Mouse (Mus musculus): ENCODE data around the gene Rnf224.
"Not testable (repeated sequence)": the region's sequence is repeated elsewhere in the genome, so short reads cannot be mapped to it uniquely, and the experiment has no call there.

Rnf224 gene

DNA sequence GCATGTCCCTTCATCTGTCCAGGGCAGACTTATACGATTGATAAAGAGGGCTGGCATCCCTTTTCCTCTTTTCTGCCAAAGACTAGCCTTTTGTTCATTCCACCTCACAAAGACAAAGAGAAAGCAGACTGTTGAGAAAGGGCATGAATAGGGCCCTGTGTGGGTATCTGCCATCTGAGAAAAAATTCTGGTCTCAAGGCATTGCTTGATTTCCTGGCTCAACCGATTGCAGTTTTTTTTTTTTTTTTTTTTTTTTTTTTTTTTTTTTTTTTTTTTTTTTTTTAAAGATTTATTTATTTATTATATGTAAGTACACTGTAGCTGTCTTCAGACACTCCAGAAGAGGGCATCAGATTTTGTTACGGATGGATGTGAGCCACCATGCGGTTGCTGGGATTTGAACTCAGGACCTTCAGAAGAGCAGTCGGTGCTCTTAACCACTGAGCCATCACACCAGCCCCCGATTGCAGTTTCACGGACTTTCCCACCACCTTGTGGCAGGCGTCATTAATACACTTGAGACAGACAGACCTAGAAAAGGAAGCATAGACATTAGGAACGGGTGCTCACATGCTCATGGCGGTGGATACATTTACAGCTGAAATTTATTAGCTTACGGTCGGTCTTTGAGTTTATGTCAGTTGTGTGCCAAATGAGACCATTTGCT lies 20.0 kb upstream of the Rnf224 start:
- not testable (repeated sequence) for DNase-seq (ENCODE audit: extremely low spot score, low spot score)

DNA sequence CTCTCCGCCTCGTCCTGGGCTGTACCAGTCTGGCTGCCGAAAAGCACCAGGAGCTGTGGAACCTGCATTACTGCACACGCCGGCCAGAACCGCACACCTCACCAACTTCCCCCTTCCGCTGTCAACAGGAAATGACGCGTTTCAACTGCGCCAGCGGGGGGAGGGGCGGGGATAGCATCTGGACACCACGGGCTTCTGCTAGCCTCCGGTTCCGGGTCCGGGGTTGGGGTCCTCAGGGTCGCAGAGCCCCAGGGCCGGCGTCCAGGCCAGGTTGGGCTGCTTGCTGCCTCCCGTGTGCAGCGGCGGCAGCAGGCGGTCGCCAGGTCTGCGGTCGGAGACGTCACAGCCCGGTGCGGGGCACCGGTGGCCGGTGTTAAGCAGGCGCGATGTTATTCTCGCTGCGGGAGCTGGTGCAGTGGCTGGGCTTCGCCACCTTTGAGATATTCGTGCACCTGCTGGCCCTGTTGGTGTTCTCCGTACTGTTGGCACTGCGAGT lies 18.7 kb upstream of the Rnf224 start, which contains the start of gene Tmem203:
TSS of gene Tmem203 (plus strand) at position 156 of the 496 bp plus-strand sequence.
- peak; percentile 98 for DNase-seq (ENCODE audit: extremely low spot score, low spot score)

DNA sequence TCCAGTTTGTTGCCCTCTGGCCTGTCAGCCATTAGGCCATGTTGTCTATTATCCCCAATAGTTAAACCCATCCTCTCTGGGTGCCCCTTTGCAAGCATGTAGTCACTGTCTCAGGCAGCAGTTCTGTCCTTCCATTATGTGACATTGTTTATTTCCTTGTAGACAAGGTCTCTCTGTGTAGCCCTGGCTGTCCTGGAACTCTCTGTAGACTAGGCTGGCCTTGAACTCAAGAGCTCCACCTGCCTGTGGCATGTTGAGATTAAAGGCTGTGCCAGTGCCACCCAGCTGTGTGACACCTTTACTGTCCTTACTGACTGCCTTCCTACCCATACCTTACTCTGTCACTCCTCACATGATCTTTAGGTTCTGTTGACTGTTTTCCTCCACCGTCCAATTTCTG lies 15.7 kb upstream of the Rnf224 start:
- DNase-seq (ENCODE audit: extremely low spot score, low spot score): no peak

DNA sequence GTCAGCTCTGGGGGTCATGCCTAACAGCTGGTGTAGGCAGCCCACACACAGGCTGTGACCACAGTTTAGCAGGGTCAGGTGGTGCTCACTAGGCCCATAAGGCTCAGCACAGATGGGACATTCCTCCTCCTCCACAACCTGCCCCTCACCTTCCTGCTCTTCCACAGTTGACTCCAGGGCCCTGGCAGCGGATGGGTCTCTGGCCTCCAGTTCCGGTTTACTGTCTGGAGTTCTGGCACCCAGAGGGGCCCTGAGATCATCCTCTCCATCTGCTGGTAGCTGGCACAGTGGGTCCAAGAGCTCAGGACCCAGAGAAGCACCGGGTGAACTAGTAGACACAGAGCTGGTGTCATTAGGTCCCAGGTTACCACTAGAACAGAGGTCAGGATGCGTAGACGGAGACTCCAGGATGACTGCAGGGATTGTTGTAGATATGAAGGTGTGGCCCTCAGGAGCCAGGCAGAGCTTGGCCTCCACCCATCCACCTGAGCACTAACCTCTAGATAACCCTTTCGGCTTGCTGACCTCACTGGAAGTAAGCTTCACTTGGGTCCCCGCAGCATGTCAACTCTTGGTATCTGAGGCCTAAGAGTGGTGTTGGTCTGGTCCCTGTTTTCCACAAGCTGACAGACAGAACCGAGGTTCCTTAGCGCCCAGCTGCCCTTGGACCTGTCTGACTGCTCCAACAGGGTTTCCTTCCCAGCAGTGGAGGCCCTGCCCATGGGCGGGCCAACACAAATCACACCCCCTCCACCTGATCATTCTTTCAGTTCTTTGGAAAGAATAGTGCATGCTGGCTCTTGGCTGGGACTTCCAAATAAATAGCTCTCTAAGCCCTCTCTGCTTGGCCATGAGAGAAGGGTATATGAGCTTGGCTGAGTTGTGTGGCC lies 9.8 kb upstream of the Rnf224 start, which contains the start of gene AL732309.1:
TSS of gene AL732309.1 (minus strand) at position 681 of the 890 bp plus-strand sequence.
- DNase-seq (ENCODE audit: extremely low spot score, low spot score): no peak

- no peak for DNase-seq (ENCODE audit: extremely low spot score, low spot score)
Observed at GRCm38 (mm10) chr2:25244144-25244543, 7.6 kb upstream of the Rnf224 start.

DNA sequence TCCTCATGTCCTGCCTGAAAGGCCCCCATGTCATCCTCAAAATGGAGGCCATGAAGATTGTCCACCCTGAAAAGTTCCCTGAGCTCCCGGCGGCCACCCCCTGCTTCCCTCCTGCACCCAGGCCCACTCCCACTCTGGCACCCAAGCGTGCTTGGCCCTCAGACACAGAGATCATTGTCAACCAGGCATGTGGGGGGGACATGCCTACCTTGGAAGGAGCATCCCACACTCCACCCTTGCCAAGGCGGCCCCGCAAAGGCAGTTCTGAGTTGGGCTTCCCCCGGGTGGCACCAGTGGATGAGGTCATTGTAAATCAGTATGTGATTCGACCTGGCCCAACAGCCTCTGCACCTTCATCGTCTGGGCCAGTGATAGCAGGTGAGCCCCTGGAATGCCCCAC lies 6.8 kb upstream of the Rnf224 start:
- no peak for DNase-seq (ENCODE audit: extremely low spot score, low spot score)

DNA sequence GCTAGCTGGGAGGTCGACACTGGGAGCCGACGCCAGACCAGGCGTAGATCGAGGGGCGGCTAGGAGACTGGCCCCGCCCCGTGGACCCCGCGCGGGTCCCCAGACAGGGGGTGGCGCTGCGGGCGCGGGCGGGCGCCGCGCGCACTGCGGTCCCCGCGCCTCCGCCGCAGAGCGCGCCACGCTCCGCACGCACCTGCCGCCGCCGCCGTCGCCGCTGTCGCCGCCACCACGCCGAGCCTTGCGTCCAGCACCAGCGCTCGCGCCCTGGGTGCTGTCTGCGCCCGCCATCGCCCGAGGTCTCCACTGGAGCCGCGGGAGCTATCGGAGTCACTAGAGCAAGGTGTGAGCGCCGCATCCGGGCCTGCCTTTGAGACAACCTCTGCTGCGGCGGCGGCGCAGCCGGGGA lies 5.5 kb upstream of the Rnf224 start, which contains the start of the genes Rnf208 and Cysrt1:
TSS of gene Rnf208 (plus strand) at position 155 of the 406 bp plus-strand sequence.
TSS of gene Cysrt1 (minus strand) at position 352 of the 406 bp plus-strand sequence.
- DNase-seq (ENCODE audit: extremely low spot score, low spot score): peak; percentile 51

- DNase-seq (ENCODE audit: extremely low spot score, low spot score): no peak
Observed at GRCm38 (mm10) chr2:25241438-25241775, 4.8 kb upstream of the Rnf224 start.

GRCm38 (mm10) chr2:25240723-25241437 lies 4.3 kb upstream of the Rnf224 start:
- DNase-seq (ENCODE audit: extremely low spot score, low spot score): peak; percentile 64

DNA sequence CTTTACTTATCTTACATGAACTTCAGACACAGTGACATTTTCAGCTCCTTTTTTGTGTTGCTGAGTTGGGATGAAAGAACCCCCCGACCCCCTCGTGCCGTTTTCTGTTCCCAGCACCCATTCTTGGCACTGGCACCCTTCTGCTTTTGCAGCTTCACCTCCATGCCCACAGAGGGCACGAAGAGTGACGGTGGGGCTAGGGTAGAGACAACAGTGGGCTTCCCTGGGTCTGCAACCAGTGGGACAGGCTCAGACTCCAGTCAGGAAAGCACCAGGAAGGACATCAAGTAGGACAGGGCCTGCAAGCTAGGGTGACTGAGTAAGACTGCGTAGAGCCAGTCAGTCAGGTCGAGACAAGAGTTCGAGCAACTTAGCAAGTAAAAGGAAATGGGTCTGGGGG lies 3.7 kb upstream of the Rnf224 start:
- DNase-seq (ENCODE audit: extremely low spot score, low spot score): no peak

GRCm38 (mm10) chr2:25239766-25240165 lies 3.2 kb upstream of the Rnf224 start:
- no peak for DNase-seq (ENCODE audit: extremely low spot score, low spot score)

- DNase-seq (ENCODE audit: extremely low spot score, low spot score): no peak
Observed at GRCm38 (mm10) chr2:25238106-25238505, 1.5 kb upstream of the Rnf224 start.

- no peak for DNase-seq (ENCODE audit: extremely low spot score, low spot score)
Observed at GRCm38 (mm10) chr2:25237522-25237921, 935 bp upstream of the Rnf224 start.

- DNase-seq (ENCODE audit: extremely low spot score, low spot score): no peak
Observed at GRCm38 (mm10) chr2:25234551-25235220, 1.9 kb downstream of the Rnf224 start.

DNA sequence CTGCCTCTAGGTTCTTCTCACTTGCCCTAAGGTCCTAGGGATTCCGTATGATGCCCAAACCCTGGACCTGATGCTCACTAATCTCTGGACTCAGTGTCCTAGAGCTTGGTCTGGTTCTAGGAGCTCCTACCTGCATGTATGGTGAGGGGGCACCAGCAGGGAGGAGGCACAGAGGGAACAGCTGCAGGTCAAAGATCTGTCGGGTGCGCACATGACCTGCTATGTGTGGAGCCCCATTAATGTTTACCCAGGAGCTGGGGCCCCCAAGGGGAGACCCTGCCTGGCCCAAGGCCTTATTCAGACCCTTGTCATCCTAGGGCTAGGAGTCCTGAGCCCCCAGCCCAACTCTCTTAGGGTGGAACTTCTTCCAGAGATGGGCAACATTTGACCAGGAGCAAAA lies 2.5 kb downstream of the Rnf224 start, which contains the start of gene Slc34a3:
TSS of gene Slc34a3 (minus strand) at position 315 of the 400 bp plus-strand sequence.
- no peak for DNase-seq (ENCODE audit: extremely low spot score, low spot score)

DNA sequence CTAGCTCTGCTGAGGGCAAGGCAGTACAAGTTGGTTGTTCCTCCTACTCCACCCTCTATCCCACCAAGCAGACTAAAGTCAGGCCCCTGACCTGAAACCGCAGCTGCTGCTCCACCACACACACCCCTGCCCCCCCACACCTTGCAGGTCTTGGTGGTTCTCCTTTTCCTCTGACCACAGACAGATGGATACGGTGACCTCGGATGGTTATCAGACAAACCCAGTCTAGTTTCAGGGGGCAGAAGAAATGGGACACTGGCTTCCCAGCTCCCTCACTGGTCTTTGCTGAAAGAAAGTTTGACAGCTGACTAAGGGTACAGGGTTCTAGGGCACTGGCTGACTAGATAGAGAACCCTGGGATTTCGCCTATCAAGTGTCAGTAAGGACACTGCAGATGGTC lies 3.2 kb downstream of the Rnf224 start:
- no peak for DNase-seq (ENCODE audit: extremely low spot score, low spot score)

GRCm38 (mm10) chr2:25231038-25231437 lies 5.5 kb downstream of the Rnf224 start:
- no peak for DNase-seq (ENCODE audit: extremely low spot score, low spot score)

GRCm38 (mm10) chr2:25230581-25230980 lies 6.0 kb downstream of the Rnf224 start:
- DNase-seq (ENCODE audit: extremely low spot score, low spot score): no peak

DNA sequence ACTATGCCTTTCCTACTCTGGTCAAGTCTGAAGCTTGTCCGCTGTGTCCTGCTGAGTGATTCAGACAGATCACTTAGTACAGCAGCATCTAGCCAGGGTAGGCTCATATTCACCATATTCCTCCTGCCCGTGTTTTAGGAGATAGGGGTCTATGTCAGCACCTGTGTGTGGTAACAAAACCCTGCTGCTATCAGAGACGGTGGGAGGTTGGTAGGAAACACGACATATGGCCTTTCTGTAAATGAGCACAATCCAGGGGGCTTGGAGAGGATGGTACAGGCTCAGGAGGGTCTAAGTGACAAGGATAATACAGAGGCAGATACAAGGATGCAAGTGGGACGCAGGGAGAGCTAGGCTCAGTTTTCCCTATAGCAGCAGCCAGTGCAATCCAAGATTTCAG lies 7.0 kb downstream of the Rnf224 start:
- DNase-seq (ENCODE audit: extremely low spot score, low spot score): no peak

DNA sequence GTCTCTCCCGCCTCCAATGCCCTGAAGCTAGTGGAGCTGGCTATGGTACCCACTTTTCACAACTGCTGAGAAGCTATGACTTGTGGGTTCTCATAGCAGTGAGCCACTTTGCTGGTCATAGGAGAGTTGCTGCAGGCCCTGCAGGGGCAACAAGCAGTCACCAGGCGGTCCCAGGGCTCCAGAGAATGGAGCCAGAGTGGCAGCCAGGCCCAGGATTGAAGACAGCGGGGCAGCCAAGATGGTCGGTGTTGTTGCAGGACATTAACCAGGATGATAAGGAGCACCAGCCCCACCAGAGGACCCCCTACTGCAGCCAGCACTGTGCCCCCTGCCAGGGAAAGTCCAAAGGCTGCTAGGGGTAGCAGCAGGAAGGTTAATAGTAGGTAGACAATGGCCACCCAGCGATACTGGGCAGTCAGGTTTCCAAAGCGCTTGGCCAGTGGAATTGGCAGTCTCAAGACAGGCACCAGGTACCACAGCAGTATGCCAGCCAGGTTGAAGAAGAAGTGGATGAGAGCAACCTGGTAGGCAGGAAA lies 7.5 kb downstream of the Rnf224 start:
- DNase-seq (ENCODE audit: extremely low spot score, low spot score): no peak
